Mouse (Mus musculus): ENCODE results near the gene Olfr484. TPM values are rescaled to one million over a fixed set of nuclear protein-coding genes. Genes with fewer than 3 reads are reported as not detected.
"Not testable (repeated sequence)": the region's sequence is repeated elsewhere in the genome, so short reads cannot be mapped to it uniquely, and the experiment has no call there.

Olfr484 gene
- total RNA-seq (2022), result not detected

GRCm38 (mm10) chr7:108127349-108127748, at the start of gene Olfr484:
TSS of gene Olfr484 (minus strand) at chr7:108127449.
- no peak for DNase-seq (ENCODE audit: low spot score in 2 of 2)

GRCm38 (mm10) chr7:108172642-108173041, 45.4 kb upstream of the Olfr484 start, which contains the start of gene Olfr486:
TSS of gene Olfr486 (minus strand) at chr7:108172742.
- DNase-seq (ENCODE audit: low spot score in 2 of 2), result not testable (repeated sequence)

- no peak for DNase-seq (ENCODE audit: low spot score in 2 of 2)
Observed at GRCm38 (mm10) chr7:108159771-108160170, 32.5 kb upstream of the Olfr484 start, which contains the start of gene Olfr485. TSS of gene Olfr485 (minus strand) at chr7:108159871.

GRCm38 (mm10) chr7:108121416-108121815, 5.8 kb downstream of the Olfr484 start:
- no peak for DNase-seq (ENCODE audit: low spot score in 2 of 2)

- no peak for DNase-seq (ENCODE audit: low spot score in 2 of 2)
Observed at GRCm38 (mm10) chr7:108120681-108121080, 6.6 kb downstream of the Olfr484 start.

GRCm38 (mm10) chr7:108100549-108100948, 26.7 kb downstream of the Olfr484 start, which contains the start of gene Olfr483:
TSS of gene Olfr483 (plus strand) at chr7:108100849.
- DNase-seq (ENCODE audit: low spot score in 2 of 2), result no peak

- DNase-seq (ENCODE audit: low spot score in 2 of 2), result no peak
Observed at GRCm38 (mm10) chr7:108097486-108097885, 29.8 kb downstream of the Olfr484 start, which contains the start of gene Olfr482. TSS of gene Olfr482 (minus strand) at chr7:108097586.

GRCm38 (mm10) chr7:108079555-108079954, 47.7 kb downstream of the Olfr484 start, which contains the start of gene Olfr481:
TSS of gene Olfr481 (plus strand) at chr7:108079855.
- DNase-seq (ENCODE audit: low spot score in 2 of 2), result no peak

Other genes starting within 250 kb of the Olfr484 start
- under 1 TPM in 1 of 4 experiments, not detected in 3; 0.11 TPM for gene Olfr472, start 229.5 kb downstream of the Olfr484 start, total RNA-seq (2022)
- gene Olfr473, start 197.0 kb downstream of the Olfr484 start, total RNA-seq (2022), result not detected
- not detected for gene Olfr474, start 172.8 kb downstream of the Olfr484 start, total RNA-seq (2022)
- gene Olfr476, start 162.6 kb downstream of the Olfr484 start, total RNA-seq (2022), result not detected
- not detected for gene Olfr477, start 140.8 kb downstream of the Olfr484 start, total RNA-seq (2022)
- gene Olfr478, start 93.5 kb downstream of the Olfr484 start, total RNA-seq (2022), result not detected
- not detected for gene Olfr479, start 76.8 kb downstream of the Olfr484 start, total RNA-seq (2022)
- not detected for gene Olfr480, start 60.1 kb downstream of the Olfr484 start, total RNA-seq (2022)
- gene Olfr481, start 47.6 kb downstream of the Olfr484 start, total RNA-seq (2022), result not detected
- 1 to 10 TPM; 1.3 to 2.1 (median 1.9) TPM for gene Olfr482, start 29.9 kb downstream of the Olfr484 start, total RNA-seq (2022)
- gene Olfr483, start 26.6 kb downstream of the Olfr484 start, total RNA-seq (2022), result not detected
- gene Olfr485, start 32.4 kb upstream of the Olfr484 start, total RNA-seq (2022), result not detected
- not detected for gene Olfr486, start 45.3 kb upstream of the Olfr484 start, total RNA-seq (2022)
- gene Olfr487, start 87.2 kb upstream of the Olfr484 start, total RNA-seq (2022), result not detected
- not detected for gene Olfr488, start 130.9 kb upstream of the Olfr484 start, total RNA-seq (2022)
- gene Olfr490, start 161.5 kb upstream of the Olfr484 start, total RNA-seq (2022), result not detected
- not detected for gene Olfr491, start 186.0 kb upstream of the Olfr484 start, total RNA-seq (2022)
- not detected for gene Olfr492, start 196.2 kb upstream of the Olfr484 start, total RNA-seq (2022)
- not detected for gene Olfr493, start 219.5 kb upstream of the Olfr484 start, total RNA-seq (2022)
- gene Olfr494, start 237.9 kb upstream of the Olfr484 start, total RNA-seq (2022), result not detected

Data from layer of hippocampus, adult 8-10 months (tissue).